Mouse (Mus musculus): ENCODE measurements at regions not wholly inside any gene's neighbourhood (a gene's known extent, or its start where the extent isn't known, plus 50 kb on each side); places are given as distances from the start of the nearest gene placed in this dataset.

DNA sequence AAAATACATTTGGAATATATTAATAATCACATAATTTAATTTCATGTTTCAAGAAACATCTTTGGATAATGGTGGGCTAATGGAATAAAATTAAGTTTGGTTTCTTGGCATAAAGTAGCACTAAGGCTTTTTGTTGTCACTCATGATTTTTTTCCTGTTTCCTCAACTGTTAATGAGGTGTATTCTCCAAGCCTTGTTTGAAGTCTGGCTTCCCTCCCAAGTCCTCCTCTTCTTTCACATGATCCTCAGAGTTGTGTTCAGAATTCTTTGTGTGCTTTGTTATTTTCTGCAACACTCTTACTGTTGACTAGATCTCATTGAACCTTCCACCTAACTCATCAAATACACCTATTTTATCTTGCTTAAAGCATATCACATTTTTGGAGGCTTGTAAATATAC lies 221.6 kb upstream of the Zeb2 start:
- TF ChIP-seq CTCF (IDR thresholded peaks at IDR 0.05; ENCODE audit: control insufficient read depth, insufficient read depth, low read length), result no peak
- no peak for TF ChIP-seq POLR2A (IDR thresholded peaks at IDR 0.05; ENCODE audit: borderline replicate concordance, control insufficient read depth, low read depth, low read length)
